ENCODE assay signal across 8 mouse cellular contexts in genomic region chr13:58012067-58012925, GRCm38 (mm10).
DNase-seq lines count a peak whose midpoint lies in the region; ATAC-seq and TF ChIP-seq lines count a peak whose summit lies in the region.

No protein-coding gene starts in this region.

- no peaks in the 10 kb centered on the region for H3K27me3 ChIP-seq in forebrain, embryonic 10.5 days (ENCODE audit: poor library complexity, severe bottlenecking)
- H3K27me3 ChIP-seq in liver, postnatal 0 days (ENCODE audit: insufficient read depth, low read length), result no peaks in the 10 kb centered on the region

- TF ChIP-seq EP300 in liver, postnatal 0 days (IDR thresholded peaks at IDR 0.05; ENCODE audit: low read depth), result no peak

- intact Hi-C loops in heart, postnatal 10 days (cut with DNase I), result loop anchor here (1.0 to 5.0 kb wide), 3 partner anchors 105 to 375 kb away; partner anchors contain the start of gene 2210016F16Rik

- H3K36me3 ChIP-seq in forebrain, embryonic 10.5 days (replicated peaks), result no peaks in the 10 kb centered on the region
- H3K36me3 ChIP-seq in liver, postnatal 0 days (replicated peaks; ENCODE audit: insufficient read depth, low read length), result peaks cover 8% of the 10 kb centered on the region

- peak; percentile 0 for DNase-seq in MEL-GATA-1-ER (ENCODE audit: extremely low read depth, low read depth)
- DNase-seq in brain, embryonic 14.5 days (ENCODE audit: low read depth), result peak; percentile 84
- peak; percentile 37 for DNase-seq in forebrain, embryonic 10.5 days (ENCODE audit: extremely low spot score, low spot score)
- DNase-seq in heart, postnatal 10 days, result peak; percentile 80 to 84
- DNase-seq in kidney, postnatal 14 days, result peak; percentile 70
- DNase-seq in liver, postnatal 0 days, result peak; percentile 41

- ATAC-seq in liver, postnatal 0 days, result peak; percentile 44; the same call in 1 of the 2 replicates
- no peak for ATAC-seq in erythroblast, adult 5-6 weeks (replicated peaks; ENCODE audit: low FRiP score, poor library complexity, severe bottlenecking)

- H3K9ac ChIP-seq in liver, postnatal 0 days (replicated peaks), result no peak overlapping the region

- TF ChIP-seq CTCF in brain, embryonic 14.5 days (IDR thresholded peaks at IDR 0.05; ENCODE audit: borderline replicate concordance, extremely low read depth, insufficient read depth, insufficient read length), result peak; percentile 82; the same call in 1 of the 2 replicates
- TF ChIP-seq CTCF in liver, postnatal 0 days (IDR thresholded peaks at IDR 0.05; ENCODE audit: low read depth), result peak; percentile 80
- 0 out of 2 replicates have a peak, but pooled peaks have one; percentile 5 for TF ChIP-seq CTCF in olfactory bulb, adult 2 months (IDR thresholded peaks at IDR 0.05; ENCODE audit: insufficient read depth, low read depth, low read length)

- no peaks in the 10 kb centered on the region for H3K9me3 ChIP-seq in forebrain, embryonic 10.5 days
- no peaks in the 10 kb centered on the region for H3K9me3 ChIP-seq in liver, postnatal 0 days (ENCODE audit: low read length)

- WGBS in forebrain, embryonic 10.5 days, result 69% methylated on average over 14 of the region's 14 CpGs
- 61% methylated on average over 14 of the region's 14 CpGs for WGBS in liver, postnatal 0 days (ENCODE audit: insufficient replicate concordance)
- 63% methylated on average over 14 of the region's 14 CpGs for WGBS in olfactory bulb, adult 2 months

- no peak overlapping the region for H3K4me3 ChIP-seq in forebrain, embryonic 10.5 days
- no peak overlapping the region for H3K4me3 ChIP-seq in liver, postnatal 0 days (ENCODE audit: low read depth, low read length)
- H3K4me3 ChIP-seq in olfactory bulb, adult 2 months (ENCODE audit: insufficient read depth, low read depth, low read length), result no peak overlapping the region

- no peak for TF ChIP-seq POLR2A in brain, embryonic 14.5 days (IDR thresholded peaks at IDR 0.05; ENCODE audit: borderline replicate concordance, extremely low read depth, insufficient read depth, insufficient read length, poor library complexity, severe bottlenecking)
- TF ChIP-seq POLR2A in olfactory bulb, adult 2 months (IDR thresholded peaks at IDR 0.05; ENCODE audit: insufficient read depth, low read depth, low read length), result no peak

- H3K4me1 ChIP-seq in forebrain, embryonic 10.5 days, result peaks cover 1% of the 10 kb centered on the region; the same call in 1 of the 2 replicates
- no peaks in the 10 kb centered on the region for H3K4me1 ChIP-seq in liver, postnatal 0 days (ENCODE audit: insufficient read depth)
- peaks cover 10% of the 10 kb centered on the region for H3K4me1 ChIP-seq in olfactory bulb, adult 2 months (ENCODE audit: control insufficient read depth, insufficient read depth, low read length)

- H3K4me2 ChIP-seq in liver, postnatal 0 days (ENCODE audit: low read depth, low read length), result no peak overlapping the region

- H3K27ac ChIP-seq in forebrain, embryonic 10.5 days, result no peak overlapping the region
- no peak overlapping the region for H3K27ac ChIP-seq in liver, postnatal 0 days (ENCODE audit: low read depth)
- no peak overlapping the region for H3K27ac ChIP-seq in olfactory bulb, adult 2 months (ENCODE audit: insufficient read depth, low read depth, low read length)

Comparison
In these comparisons a context has a peak if more than half of its experiments do, and no peak if none do; other contexts are left out.
1. DNase-seq: peak in every context shown above with its lines; median percentile 84 in brain, embryonic 14.5 days; 82 in heart, postnatal 10 days; 70 in kidney, postnatal 14 days; 41 in liver, postnatal 0 days; 37 in forebrain, embryonic 10.5 days; 0 in MEL-GATA-1-ER.
2. CTCF ChIP-seq: peak in every context shown above with its lines; median percentile 82 in brain, embryonic 14.5 days; 80 in liver, postnatal 0 days; 5 in olfactory bulb, adult 2 months.